Mouse (Mus musculus): ENCODE data around the gene Hint1.

GRCm38 (mm10) chr11:54887927-54888326, 21.7 kb downstream of the Hint1 start:
- no peak for TF ChIP-seq POLR2A (IDR thresholded peaks at IDR 0.05; ENCODE audit: borderline replicate concordance, low read depth, low read length)
- TF ChIP-seq CTCF (IDR thresholded peaks at IDR 0.05; ENCODE audit: low read depth, low read length) = no peak

Data from bone marrow macrophage, adult 2 months (primary cell).